Mouse (Mus musculus): ENCODE measurements at regions not wholly inside any gene's neighbourhood (a gene's known extent, or its start where the extent isn't known, plus 50 kb on each side); places are given as distances from the start of the nearest gene placed in this dataset.
A peak's percentile ranks its signal among the peaks of the same experiment; 100 is the strongest.

DNA sequence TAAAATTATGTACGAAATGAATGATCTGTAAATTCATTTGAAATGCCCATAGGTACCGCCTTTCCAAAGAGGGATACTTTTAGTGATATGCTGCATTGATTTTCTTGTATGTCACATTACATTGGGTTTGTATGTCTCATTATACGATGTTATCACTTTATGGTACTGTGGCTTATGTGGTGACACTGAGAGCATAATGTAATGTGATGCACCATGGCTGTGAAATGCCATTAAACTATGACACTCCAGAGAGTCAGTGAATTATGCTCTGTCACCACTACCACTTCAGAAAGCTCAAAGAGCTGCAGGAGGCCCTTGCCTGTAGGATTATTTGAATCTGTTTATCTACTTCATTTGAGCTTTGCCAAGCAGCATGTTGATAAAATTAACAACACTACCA lies 695.4 kb upstream of the Slc10a2 start:
- DNase-seq (ENCODE audit: low spot score), result no peak

DNA sequence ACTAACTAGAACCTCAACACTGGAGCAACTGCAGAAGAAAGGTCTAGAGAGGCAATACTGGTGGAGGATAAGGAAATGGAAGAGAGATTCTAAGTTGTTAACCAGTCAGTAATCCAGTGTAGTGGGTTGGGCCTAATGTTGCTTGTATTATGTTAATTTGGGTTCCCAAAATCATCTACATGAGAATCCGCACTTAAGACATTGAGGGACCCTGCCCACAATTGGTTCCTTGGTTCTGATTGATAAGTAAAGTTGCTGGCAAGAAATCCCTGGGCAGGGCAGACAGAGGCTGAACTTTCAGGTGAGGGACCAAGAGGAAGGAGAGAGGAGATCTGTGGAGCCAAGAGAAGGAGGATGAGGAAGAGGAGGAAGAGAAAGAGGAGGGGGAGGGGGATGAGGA lies 651.2 kb upstream of the Slc10a2 start:
- DNase-seq (ENCODE audit: low spot score), result no peak

DNA sequence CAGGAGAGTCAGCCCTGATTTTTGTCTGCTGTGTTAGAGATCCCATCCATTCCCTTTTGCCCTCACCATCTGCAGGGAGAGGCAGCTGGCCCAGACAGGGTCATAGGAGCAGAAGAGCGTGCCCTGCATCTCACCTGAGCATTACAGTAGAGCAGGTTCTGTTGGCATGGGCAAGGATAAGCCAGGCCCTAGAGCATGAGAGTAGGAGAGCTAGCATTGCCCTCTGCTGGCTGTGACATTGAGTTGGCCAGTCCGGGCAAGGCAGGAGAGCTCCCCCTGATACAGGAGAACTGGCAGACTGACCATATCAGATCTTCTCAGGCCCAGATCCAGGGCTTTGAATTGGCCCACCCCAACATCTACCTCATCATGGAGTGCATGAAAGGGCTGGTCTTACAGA lies 634.4 kb upstream of the Slc10a2 start:
- peak; percentile 0 for DNase-seq (ENCODE audit: low spot score)

DNA sequence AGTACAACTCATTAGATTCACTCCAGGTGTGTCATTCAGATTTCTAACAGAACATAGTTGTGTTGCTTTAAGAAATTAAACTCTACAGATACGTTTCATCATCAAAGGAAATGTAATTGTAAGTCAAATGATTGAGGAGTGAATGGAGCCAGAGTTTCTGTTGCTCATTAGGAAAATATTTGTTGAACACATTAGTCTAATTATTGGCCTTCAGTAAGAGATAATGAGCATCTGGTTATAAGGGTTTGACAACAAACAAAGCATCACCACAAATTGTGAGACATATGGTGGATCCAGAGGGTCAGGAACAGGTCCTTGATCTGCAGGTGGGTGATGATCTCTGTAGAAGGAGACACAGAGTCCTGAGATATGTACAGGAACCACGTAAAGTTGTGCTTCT lies 622.3 kb upstream of the Slc10a2 start:
- DNase-seq (ENCODE audit: low spot score), result no peak

DNA sequence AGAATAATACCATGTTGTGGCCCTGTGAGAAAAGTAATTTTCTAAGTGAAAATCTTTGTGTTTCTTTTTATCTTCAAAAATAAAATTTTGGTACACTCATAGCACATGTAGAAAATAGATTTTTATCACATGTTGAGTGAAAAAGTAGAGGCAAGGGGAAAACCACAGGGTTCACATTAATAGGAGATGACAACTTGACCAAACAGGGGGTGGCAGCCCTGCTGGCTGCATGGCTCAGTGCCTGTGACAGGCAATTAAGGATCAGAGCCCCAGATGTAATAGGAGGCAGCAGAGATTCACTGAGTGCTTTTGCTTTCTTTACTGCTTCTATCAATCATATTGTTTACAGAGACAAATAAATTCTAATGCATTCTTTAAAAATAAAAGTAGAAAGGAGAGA lies 582.8 kb upstream of the Slc10a2 start:
- no peak for DNase-seq (ENCODE audit: low spot score)

DNA sequence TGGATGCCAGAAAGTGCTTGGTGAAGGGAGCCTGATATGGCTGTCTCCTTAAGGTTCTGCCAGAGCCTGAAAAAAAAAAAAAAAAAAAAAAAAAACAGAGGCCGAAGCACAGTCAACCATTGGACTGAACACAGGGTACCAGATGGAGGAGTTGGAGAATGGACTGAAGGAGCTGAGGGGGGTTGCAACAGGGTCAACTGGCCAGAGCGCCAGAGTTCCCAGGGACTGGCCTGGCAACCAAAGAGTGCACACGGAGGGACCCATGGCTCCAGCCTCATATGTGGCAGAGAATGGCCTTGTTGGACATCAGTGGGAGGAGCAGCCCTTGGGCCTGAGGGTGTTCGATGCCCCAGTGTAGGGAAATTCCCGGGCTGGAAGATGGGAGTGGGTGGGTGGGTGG lies 569.8 kb upstream of the Slc10a2 start:
- no peak for DNase-seq (ENCODE audit: low spot score)

Measured in ovary, postnatal 14 days (tissue).